Mouse (Mus musculus): ENCODE data around the gene Dram2. TPM values are rescaled to one million over a fixed set of nuclear protein-coding genes. Genes with fewer than 3 reads are reported as not detected.

The Dram2 gene
- polyA plus RNA-seq (2016; fragmentation: Nextera tagmentation; extraction: Ambion mirVana): 41.5 and 46.4 TPM in 2 replicates

- Histone ChIP-seq H3K27me3 (ENCODE audit: low read depth, poor library complexity, severe bottlenecking) (no peaks in the 10 kb centered on the region), H3K27ac (replicated peaks) (peak within 1 kb of the TSS; percentile 95), H3K9me3 (replicated peaks) (no peaks in the 10 kb centered on the region), H3K4me1 (peaks cover 24% of the 10 kb centered on the region), H3K36me3 (0 out of 2 replicates have a peak, but pooled peaks cover 4% of the 10 kb centered on the region), H3K4me3 (peak within 1 kb of the TSS; percentile 85)
- DNase-seq (ENCODE audit: low spot score): peak; percentile 93
- 0% methylated on average over 63 of the region's 63 CpGs for WGBS
Observed at GRCm38 (mm10) chr3:106547171-106547923, at the start of gene Dram2, which contains the start of gene Cept1. TSS of gene Dram2 (plus strand) at chr3:106547798. TSS of gene Cept1 (minus strand) at chr3:106547802.

GRCm38 (mm10) chr3:106500510-106500909, 47.1 kb upstream of the Dram2 start:
- Histone ChIP-seq H3K27ac (replicated peaks) (no peak overlapping the region), H3K4me3 (no peak overlapping the region), H3K4me1 (no peaks in the 10 kb centered on the region), H3K9me3 (replicated peaks) (no peaks in the 10 kb centered on the region), H3K36me3 (peaks cover 31% of the 10 kb centered on the region), H3K27me3 (ENCODE audit: low read depth, poor library complexity, severe bottlenecking) (no peaks in the 10 kb centered on the region)
- no peak for DNase-seq (ENCODE audit: low spot score)
- WGBS: 94% methylated on average over 2 of the region's 2 CpGs

DNA sequence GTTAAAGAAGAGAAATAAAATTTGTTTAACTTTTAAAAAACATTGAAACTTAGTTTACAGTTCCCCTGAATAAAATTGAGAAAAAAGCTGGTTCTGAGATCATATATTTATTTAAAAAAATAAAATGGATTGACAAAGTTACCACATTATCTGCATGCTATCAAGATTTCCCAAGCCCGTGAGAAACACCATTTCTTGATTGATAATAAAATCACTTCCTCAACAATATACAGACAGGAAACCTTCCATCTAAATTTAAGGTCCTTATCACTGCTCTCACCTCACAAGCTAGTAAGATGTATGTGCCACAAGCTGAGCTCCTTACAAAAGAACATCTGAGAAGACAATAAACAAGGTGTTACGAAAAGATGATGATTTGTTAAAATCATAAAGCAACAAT, 44.7 kb upstream of the Dram2 start:
- H3K9me3 ChIP-seq (replicated peaks): no peaks in the 10 kb centered on the region
- H3K4me3 ChIP-seq: no peak overlapping the region
- no peaks in the 10 kb centered on the region for H3K27me3 ChIP-seq (ENCODE audit: low read depth, poor library complexity, severe bottlenecking)
- H3K27ac ChIP-seq (replicated peaks): no peak overlapping the region
- no peaks in the 10 kb centered on the region for H3K4me1 ChIP-seq
- H3K36me3 ChIP-seq: peaks cover 31% of the 10 kb centered on the region
- WGBS: 88% methylated on average over 2 of the region's 2 CpGs
- DNase-seq (ENCODE audit: low spot score): no peak

DNA sequence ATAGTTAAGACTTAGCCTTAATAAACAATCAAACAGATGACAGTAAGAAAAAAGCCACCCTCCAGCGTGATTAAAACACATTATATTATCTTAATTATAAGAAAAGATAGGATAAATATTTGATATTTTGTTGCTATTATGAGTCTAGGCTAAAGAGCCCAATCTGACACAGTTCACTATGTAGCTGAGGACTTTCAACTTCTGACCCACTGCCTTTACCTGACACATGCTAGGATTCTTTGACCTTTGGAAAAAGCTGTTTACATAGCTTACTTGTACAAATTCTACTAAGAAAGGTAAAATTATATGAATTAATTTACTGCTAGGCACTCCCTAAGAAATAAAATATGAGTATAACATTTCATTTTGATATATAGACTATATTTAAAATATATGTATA, 36.9 kb upstream of the Dram2 start:
- no peaks in the 10 kb centered on the region for H3K27me3 ChIP-seq (ENCODE audit: low read depth, poor library complexity, severe bottlenecking)
- no peak for DNase-seq (ENCODE audit: low spot score)
- 97% methylated on average over 1 of the region's 1 CpGs for WGBS
- H3K4me3 ChIP-seq: no peak overlapping the region
- no peak overlapping the region for H3K27ac ChIP-seq (replicated peaks)
- H3K36me3 ChIP-seq: no peaks in the 10 kb centered on the region
- no peaks in the 10 kb centered on the region for H3K4me1 ChIP-seq
- no peaks in the 10 kb centered on the region for H3K9me3 ChIP-seq (replicated peaks)

- Histone ChIP-seq H3K9me3 (replicated peaks) (no peaks in the 10 kb centered on the region), H3K27ac (replicated peaks) (no peak overlapping the region), H3K36me3 (no peaks in the 10 kb centered on the region), H3K4me1 (no peaks in the 10 kb centered on the region), H3K27me3 (ENCODE audit: low read depth, poor library complexity, severe bottlenecking) (no peaks in the 10 kb centered on the region), H3K4me3 (no peak overlapping the region)
- DNase-seq (ENCODE audit: low spot score): no peak
- 88% methylated on average over 6 of the region's 6 CpGs for WGBS
Observed at GRCm38 (mm10) chr3:106515016-106515415, 32.6 kb upstream of the Dram2 start.

- 95% methylated on average over 1 of the region's 1 CpGs for WGBS
- H3K27ac ChIP-seq (replicated peaks): no peak overlapping the region
- H3K27me3 ChIP-seq (ENCODE audit: low read depth, poor library complexity, severe bottlenecking): no peaks in the 10 kb centered on the region
- H3K4me3 ChIP-seq: no peak overlapping the region
- no peaks in the 10 kb centered on the region for H3K4me1 ChIP-seq
- H3K9me3 ChIP-seq (replicated peaks): no peaks in the 10 kb centered on the region
- H3K36me3 ChIP-seq: 0 out of 2 replicates have a peak, but pooled peaks cover 2% of the 10 kb centered on the region
- DNase-seq (ENCODE audit: low spot score): no peak
Observed at GRCm38 (mm10) chr3:106522730-106523129, 24.9 kb upstream of the Dram2 start.

DNA sequence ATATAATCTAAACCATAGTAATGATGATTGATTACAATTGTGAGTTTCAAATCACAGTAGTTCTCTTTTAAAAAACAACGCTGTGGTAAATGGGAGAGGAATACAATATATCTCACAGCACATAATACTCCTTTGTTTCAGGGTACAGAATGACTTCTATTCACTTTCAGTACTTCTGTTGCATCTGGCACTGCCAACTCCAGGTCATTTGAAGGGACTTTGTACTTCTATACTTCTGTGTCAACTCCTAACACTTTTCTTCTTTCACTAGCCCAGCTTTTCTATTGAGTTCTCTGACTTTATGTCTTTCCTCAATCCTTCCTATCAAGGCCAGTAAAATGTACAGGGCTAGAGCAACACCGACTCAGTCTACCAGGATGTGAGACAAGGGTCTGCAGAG, 21.2 kb upstream of the Dram2 start:
- DNase-seq (ENCODE audit: low spot score): no peak
- Histone ChIP-seq H3K4me3 (no peak overlapping the region), H3K9me3 (replicated peaks) (no peaks in the 10 kb centered on the region), H3K4me1 (no peaks in the 10 kb centered on the region), H3K27ac (replicated peaks) (no peak overlapping the region), H3K36me3 (0 out of 2 replicates have a peak, but pooled peaks cover 2% of the 10 kb centered on the region), H3K27me3 (ENCODE audit: low read depth, poor library complexity, severe bottlenecking) (no peaks in the 10 kb centered on the region)
- WGBS: 94% methylated on average over 2 of the region's 2 CpGs

- Histone ChIP-seq H3K36me3 (peaks cover 2% of the 10 kb centered on the region; the same call in 1 of the 2 replicates), H3K27ac (replicated peaks) (no peak overlapping the region), H3K4me3 (no peak overlapping the region), H3K27me3 (ENCODE audit: low read depth, poor library complexity, severe bottlenecking) (no peaks in the 10 kb centered on the region), H3K4me1 (no peaks in the 10 kb centered on the region), H3K9me3 (replicated peaks) (no peaks in the 10 kb centered on the region)
- no peak for DNase-seq (ENCODE audit: low spot score)
- WGBS: 94% methylated on average over 2 of the region's 2 CpGs
Observed at GRCm38 (mm10) chr3:106528032-106528431, 19.6 kb upstream of the Dram2 start.

- Histone ChIP-seq H3K4me1 (no peaks in the 10 kb centered on the region), H3K9me3 (replicated peaks) (no peaks in the 10 kb centered on the region), H3K36me3 (peaks cover 18% of the 10 kb centered on the region), H3K27ac (replicated peaks) (no peak overlapping the region), H3K4me3 (no peak overlapping the region), H3K27me3 (ENCODE audit: low read depth, poor library complexity, severe bottlenecking) (no peaks in the 10 kb centered on the region)
- no peak for DNase-seq (ENCODE audit: low spot score)
- WGBS: 95% methylated on average over 2 of the region's 2 CpGs
Observed at GRCm38 (mm10) chr3:106533277-106533676, 14.3 kb upstream of the Dram2 start.

GRCm38 (mm10) chr3:106544721-106545316, 2.8 kb upstream of the Dram2 start:
- no peak overlapping the region for H3K27ac ChIP-seq (replicated peaks)
- WGBS: 92% methylated on average over 8 of the region's 8 CpGs
- no peaks in the 10 kb centered on the region for H3K9me3 ChIP-seq (replicated peaks)
- DNase-seq (ENCODE audit: low spot score): no peak
- no peak overlapping the region for H3K4me3 ChIP-seq
- no peaks in the 10 kb centered on the region for H3K27me3 ChIP-seq (ENCODE audit: low read depth, poor library complexity, severe bottlenecking)
- no peaks in the 10 kb centered on the region for H3K36me3 ChIP-seq
- peaks cover 24% of the 10 kb centered on the region for H3K4me1 ChIP-seq

DNA sequence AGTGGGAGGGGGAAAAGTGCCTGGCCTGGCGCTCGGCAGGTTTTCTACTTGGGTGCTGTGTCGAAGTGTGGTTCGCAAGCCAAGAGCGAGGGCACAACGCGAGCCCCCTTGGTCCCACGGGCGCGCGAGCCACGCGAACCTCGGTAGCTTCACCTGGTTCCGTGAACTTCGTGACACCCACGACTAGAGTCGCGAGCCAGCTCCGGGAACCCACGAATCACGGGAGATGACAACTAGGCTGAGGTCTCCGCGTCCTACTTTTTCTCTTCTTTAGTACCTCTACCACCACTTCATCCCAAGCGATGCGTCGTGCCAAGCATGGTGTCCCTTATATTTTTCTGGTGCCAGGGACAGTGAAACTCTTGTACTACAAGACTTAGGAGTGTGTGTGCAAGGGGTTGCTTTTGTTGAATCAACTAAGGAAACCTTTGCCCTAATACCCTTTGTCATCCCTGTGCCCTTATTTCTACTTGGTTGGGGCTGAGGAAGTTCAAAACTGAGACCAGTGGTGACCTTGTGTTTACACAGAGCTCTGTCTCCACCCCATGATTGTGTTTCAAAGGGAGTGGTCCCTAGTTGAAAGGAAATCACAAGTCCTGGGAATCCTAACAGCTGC, 434 bp downstream of the Dram2 start:
- Histone ChIP-seq H3K27ac (replicated peaks) (peak overlapping the region; percentile 95), H3K4me1 (peaks cover 24% of the 10 kb centered on the region), H3K27me3 (ENCODE audit: low read depth, poor library complexity, severe bottlenecking) (no peaks in the 10 kb centered on the region), H3K4me3 (peak overlapping the region; percentile 85), H3K36me3 (peaks cover 10% of the 10 kb centered on the region), H3K9me3 (replicated peaks) (no peaks in the 10 kb centered on the region)
- under 1% methylated on average over 27 of the region's 27 CpGs for WGBS
- DNase-seq (ENCODE audit: low spot score): no peak

DNA sequence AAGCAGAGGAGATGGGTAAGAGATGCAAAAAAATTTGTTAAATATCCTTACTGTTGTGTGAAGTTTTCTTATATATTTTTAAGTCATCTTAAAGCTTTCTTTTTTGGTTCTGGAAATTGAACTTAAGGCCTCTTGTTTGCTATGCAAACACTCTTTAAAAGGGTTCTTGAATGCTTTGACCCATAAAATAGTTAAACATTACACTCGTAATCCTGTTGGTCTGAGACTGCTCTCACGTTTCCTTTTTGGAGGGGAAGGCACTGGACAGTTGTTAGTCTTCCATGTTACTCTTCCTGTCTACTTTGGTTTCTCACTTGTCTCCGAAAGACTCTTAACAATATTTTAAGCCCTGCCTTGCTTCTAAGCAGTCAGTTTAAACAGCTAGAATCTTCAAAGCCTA, 1.4 kb downstream of the Dram2 start:
- DNase-seq (ENCODE audit: low spot score): no peak
- H3K4me1 ChIP-seq: peaks cover 24% of the 10 kb centered on the region
- WGBS: 49% methylated on average over 3 of the region's 3 CpGs
- H3K27ac ChIP-seq (replicated peaks): no peak overlapping the region
- H3K9me3 ChIP-seq (replicated peaks): no peaks in the 10 kb centered on the region
- H3K4me3 ChIP-seq: peak overlapping the region; percentile 85; the same call in 1 of the 2 replicates
- H3K36me3 ChIP-seq: peaks cover 20% of the 10 kb centered on the region
- no peaks in the 10 kb centered on the region for H3K27me3 ChIP-seq (ENCODE audit: low read depth, poor library complexity, severe bottlenecking)

DNA sequence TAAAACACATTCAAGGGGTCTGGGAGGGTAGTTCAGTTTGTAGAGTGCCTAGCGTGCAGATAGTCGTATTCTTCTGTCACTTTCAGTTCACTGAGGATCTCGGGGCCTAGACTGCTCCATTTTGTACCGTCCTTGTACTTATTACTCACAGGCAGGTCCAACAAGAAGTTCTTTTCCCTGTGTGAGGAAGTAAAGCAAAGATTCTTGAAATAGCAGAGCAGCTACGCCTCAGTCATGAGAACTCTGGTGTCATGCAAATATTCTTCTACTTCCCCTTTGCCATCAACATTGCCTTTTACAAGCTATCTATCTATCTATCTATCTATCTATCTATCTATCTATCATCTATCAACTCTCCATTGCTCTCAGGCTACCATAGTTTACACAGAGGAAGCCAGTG, 5.8 kb downstream of the Dram2 start:
- Histone ChIP-seq H3K36me3 (peaks cover 44% of the 10 kb centered on the region), H3K4me1 (peaks cover 8% of the 10 kb centered on the region), H3K27ac (replicated peaks) (no peak overlapping the region), H3K4me3 (no peak overlapping the region), H3K9me3 (replicated peaks) (no peaks in the 10 kb centered on the region), H3K27me3 (ENCODE audit: low read depth, poor library complexity, severe bottlenecking) (no peaks in the 10 kb centered on the region)
- no peak for DNase-seq (ENCODE audit: low spot score)
- 92% methylated on average over 5 of the region's 5 CpGs for WGBS

All from midbrain, embryonic 10.5 days (tissue).